Mouse (Mus musculus) granulocyte monocyte progenitor cell, adult 5-6 weeks (primary cell): ENCODE measurements around the gene Nr2c2. TPM values are rescaled to one million over a fixed set of nuclear protein-coding genes. Genes with fewer than 3 reads are reported as not detected.

Experiments used
- ATAC-seq: replicated peaks from 2 replicates; pipeline ENCODE4 v1.8.0; 2016; ENCODE audit warnings: mild to moderate bottlenecking, moderate TSS enrichment, inconsistent platforms; ENCODE audit not compliant: poor library complexity, severe bottlenecking
- total RNA-seq, 2 experiments: library from RNA; stranded (forward) in 1 of 2; stranded (reverse) in 1 of 2; fragments of 200-712, 200-1000 nt in 1 of 2; fragments of >200 nt in 1 of 2; fragmentation: Nextera tagmentation in 1 of 2; gene quantifications; 2 replicates each; pipeline ENCODE4 v1.2.3; 2014 to 2017

Nr2c2 gene
- total RNA-seq, 2 experiments from 2014 or later = 44.3 to 44.6 TPM

DNA sequence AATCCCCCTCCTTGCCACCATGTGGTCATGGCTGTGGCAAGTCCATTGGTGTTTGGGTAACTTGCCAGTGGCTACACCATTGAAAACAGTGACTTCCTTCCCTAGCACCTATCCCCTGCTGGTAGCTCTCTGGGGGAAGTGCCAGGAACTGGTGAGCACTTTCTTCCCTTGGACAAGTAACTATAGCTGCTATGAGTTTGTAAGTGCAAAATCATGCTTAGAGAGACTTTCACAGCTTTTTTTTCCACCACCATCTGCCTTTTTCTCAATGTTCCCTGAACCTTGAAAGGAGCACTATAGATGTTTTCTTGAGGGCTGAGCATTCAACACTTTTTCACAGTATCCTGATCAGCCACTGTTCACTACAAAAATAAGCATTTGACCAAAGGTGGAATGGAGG lies 33.4 kb downstream of the Nr2c2 start:
- peak; percentile 52 for ATAC-seq

GRCm38 (mm10) chr6:92126861-92127468 lies 35.8 kb downstream of the Nr2c2 start:
- ATAC-seq = peak; percentile 97

DNA sequence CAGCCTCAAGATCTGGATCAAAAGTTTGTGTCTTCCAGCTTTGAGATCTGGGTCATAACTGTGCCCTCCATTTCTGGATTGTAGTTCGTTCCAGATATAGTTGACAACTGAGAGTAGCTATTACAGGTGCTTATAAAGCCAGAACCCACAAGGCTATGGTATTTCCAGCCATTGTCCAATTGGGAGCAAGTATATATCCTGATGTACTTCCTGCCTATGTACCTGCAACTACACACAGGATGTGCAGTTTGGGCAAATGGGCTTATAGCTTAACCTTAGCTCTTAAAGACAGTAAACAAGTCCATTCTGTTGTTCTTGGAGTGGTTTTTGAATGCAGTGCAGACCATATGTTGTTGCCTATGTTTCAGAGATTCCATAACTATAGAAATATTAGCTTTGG lies 40.3 kb downstream of the Nr2c2 start:
- ATAC-seq = no peak

- no peak for ATAC-seq
These were observed 41.1 kb downstream of the Nr2c2 start for GRCm38 (mm10) chr6:92132021-92132911.

DNA sequence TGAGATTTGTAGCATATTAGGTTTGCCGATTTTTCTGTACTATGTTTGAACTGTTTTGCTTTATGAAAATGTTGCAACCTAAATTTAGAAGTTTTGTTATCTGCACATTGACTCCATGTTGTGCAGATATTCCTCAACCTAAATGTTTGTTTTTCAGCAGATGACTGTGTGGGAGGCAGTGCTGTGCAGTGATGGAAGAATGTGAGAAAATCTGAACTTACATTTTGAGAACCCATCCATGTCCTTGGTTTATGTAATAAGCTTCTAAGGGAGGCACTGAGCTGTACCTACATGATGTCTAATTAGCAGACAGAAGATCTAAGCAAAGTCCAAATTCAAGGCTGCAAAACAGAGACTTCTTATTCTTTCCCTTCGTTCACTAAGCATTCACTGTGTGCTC lies 42.4 kb downstream of the Nr2c2 start:
- ATAC-seq = no peak

GRCm38 (mm10) chr6:92136356-92136755 lies 45.2 kb downstream of the Nr2c2 start:
- no peak for ATAC-seq

- no peak for ATAC-seq
These were observed 54.7 kb downstream of the Nr2c2 start for GRCm38 (mm10) chr6:92145881-92146280.

DNA sequence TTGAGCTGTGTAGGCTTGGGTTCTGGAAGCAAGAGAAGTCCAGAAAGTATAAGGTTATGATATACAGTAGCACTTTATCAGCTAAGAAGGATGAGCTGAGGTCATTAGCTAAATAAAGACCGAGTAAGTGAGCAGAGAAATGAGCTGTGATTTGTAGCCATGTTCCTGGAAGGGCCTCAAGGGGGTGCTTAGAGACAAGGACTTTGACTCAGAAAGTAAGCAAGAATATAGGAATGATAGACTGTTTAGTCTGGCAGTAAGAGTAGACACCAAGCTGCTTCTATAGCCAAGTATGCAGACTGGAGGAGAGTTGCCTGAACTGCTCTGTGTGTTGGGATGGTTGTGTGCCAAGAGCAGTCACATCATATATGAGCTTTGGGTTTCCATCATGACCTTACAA lies 62.6 kb downstream of the Nr2c2 start:
- no peak for ATAC-seq

- ATAC-seq = no peak
These were observed 67.6 kb downstream of the Nr2c2 start for GRCm38 (mm10) chr6:92158801-92159200.

DNA sequence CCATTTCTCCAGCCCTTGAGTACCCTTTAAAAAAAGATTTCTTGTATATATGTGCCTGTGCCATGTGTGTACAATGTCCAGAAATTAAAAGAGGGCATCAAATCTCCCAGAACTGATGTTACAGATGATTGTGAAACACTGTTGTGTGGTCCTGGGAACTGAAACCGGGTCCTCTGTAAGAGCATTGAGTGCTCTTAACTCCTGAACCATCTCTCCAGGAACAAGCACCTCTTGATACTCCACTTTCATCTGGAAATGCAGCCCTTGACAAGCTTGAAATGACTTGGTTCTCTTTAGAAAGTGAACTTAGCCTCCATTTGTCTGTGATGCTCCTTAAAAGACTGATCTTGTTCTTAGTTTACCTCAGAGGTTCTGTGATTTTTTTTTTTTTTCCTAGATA lies 71.5 kb downstream of the Nr2c2 start:
- ATAC-seq = no peak

GRCm38 (mm10) chr6:92176450-92176849 lies 85.3 kb downstream of the Nr2c2 start:
- ATAC-seq = no peak

DNA sequence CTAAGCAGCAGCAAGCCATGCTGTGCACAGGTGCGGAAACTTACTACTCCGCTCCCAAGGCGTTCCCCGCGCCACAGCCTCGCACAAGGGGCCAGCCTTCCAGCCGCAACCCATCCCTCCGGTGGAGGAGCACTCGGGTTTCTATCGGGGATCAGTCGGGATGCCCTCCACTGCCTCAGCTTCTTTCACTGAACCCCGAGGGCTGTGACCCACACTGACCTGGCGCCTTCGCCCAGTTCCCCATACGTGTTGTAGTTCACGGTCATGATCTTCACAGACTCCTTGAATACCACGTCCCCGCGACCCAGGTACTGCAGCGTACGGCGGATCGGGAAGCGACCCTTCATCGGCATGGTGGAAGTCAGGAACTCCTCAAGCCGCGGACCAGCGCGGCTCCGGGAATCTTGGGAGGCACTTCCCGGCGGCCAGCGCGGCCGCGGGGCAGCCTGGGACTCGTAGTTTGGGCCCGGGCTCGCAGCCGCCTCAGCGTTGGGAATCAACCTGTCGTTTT lies 92.5 kb downstream of the Nr2c2 start, which contains the start of gene Mrps25:
Gene Mrps25, minus strand, starts transcription at position 413 of the 511 bp plus-strand sequence.
- peak; percentile 85 for ATAC-seq

GRCm38 (mm10) chr6:92184178-92184577 lies 93.0 kb downstream of the Nr2c2 start:
- peak; percentile 41 for ATAC-seq

DNA sequence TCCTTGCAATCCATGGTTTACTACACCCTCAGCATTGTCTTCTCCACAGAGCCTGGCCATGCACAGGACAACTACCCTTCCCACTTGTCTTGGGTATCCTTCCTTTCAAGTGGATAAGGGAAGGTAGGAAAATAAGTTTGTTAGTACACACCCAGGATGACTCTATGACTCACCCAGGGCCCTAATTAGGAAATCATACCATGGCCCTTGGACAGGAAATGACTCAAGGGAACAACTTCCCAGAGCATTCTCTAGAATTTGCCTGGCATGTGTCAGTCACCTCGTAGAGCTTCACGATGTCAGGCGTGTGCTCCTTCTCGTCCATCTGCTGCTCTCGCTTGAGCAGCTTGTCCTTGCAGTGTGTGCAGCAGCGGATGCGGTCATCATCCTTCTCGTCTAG lies 108.2 kb downstream of the Nr2c2 start:
- ATAC-seq = peak; percentile 79

- ATAC-seq = peak; percentile 33
These were observed 123.0 kb downstream of the Nr2c2 start for GRCm38 (mm10) chr6:92214055-92214772.

DNA sequence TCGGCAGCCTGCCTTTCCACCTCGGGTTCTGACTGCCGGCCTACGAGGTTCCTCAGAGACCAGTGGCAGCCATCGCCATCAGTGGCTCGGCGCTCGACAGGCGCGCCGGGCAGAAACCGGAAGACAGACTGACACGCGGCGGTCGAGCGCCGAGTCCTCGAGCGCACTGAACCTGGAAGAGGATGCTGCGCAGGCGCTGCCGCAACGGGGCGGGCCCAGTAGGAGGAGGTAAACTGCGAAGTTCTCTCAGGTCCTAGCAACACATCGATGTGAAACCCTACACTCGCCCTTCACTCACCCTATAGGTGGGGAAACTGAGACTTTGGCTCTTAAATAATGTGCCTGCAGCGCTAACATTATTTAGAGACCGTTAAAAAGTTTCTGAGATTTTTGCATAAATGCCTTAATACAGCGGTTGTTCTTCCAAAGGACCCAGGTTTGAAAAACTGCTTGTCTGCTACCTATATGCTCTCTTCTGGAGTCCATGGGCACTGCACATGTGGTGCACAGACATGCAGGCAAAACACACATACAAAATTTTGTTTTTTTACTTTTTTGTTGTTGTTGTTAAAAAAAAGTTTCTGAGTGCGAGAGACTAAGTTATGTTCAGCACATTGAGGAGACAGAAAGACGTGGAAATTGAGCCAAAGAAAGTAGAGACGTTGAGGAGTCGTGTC lies 123.7 kb downstream of the Nr2c2 start, which contains the start of gene Rbsn:
Gene Rbsn, minus strand, starts transcription at position 153 of the 677 bp plus-strand sequence.
- peak; percentile 96 for ATAC-seq

- peak; percentile 26 for ATAC-seq
These were observed 128.3 kb downstream of the Nr2c2 start for GRCm38 (mm10) chr6:92219445-92219844.

GRCm38 (mm10) chr6:92221604-92222003 lies 130.4 kb downstream of the Nr2c2 start:
- no peak for ATAC-seq

GRCm38 (mm10) chr6:92222021-92222420 lies 130.8 kb downstream of the Nr2c2 start:
- ATAC-seq = no peak
